In the genomic region with DNA sequence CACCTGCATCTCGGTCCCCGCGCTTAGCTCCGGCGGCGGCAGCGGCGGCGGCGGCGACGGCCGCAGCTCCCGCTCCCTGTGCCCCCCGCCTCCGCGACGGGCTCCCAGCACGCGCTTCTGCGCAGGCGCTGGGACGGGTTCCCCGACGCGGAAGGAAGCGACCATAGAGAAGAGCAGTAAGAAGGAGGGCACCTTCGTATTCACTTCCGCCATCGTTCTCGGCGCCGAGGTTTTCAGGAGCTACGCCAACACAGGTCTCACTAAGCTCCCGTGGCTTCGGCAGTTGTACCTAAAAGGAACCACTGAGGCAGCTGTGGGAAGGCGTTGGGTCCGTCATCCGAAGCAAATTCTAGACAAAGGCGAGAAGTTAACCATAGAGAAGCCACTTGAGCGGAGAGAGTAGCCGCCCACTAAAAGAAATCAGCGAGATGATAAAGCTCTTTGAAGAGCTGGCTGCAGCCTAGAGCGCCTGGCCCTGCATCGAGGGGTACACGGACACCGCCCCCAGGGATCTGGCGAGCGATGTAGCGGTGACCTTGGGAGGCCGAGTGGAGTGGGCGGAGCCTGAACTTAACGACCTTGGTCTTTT, we compare ENCODE assay signal across 7 mouse cellular contexts. TPM values are rescaled to one million over a fixed set of nuclear protein-coding genes. Genes with fewer than 3 reads are reported as not detected.
DNase-seq lines count a peak whose midpoint lies in the region; ATAC-seq lines count a peak whose summit lies in the region.

Gene Sh2b1 (minus strand): TSS at position 432 of the 589 bp plus-strand sequence.

- intact Hi-C loops in left cerebral cortex, postnatal 10 days (cut with DNase I), result no loop called here

- DNase-seq in adrenal gland, adult (ENCODE audit: inconsistent age in 2 of 2, low spot score in 1 of 2), result peak; percentile 93 to 97
- DNase-seq in embryo, embryonic 10 days (ENCODE audit: low spot score), result peak; percentile 97
- DNase-seq in gastrocnemius, postnatal 10 days, result peak; percentile 87
- peak; percentile 86 to 94 for DNase-seq in left cerebral cortex, postnatal 10 days (ENCODE audit: extremely low spot score in 1 of 2, low spot score in 2 of 2)
- DNase-seq in right cerebral cortex, postnatal 25 days, result peak; percentile 90

- ATAC-seq in inflammation-experienced regulatory T-cells, adult 6 months, result peak; percentile 65
- peak; percentile 78 for ATAC-seq in megakaryocyte-erythroid progenitor cell, adult 5-6 weeks (replicated peaks; ENCODE audit: low FRiP score, low TSS enrichment, poor library complexity, severe bottlenecking)

RNA-seq across cellular contexts. Expression of gene Sh2b1, which starts in this region (rescaled TPM):
- 10 to 100 TPM; 52.0 to 53.7 TPM for total RNA-seq in gastrocnemius, postnatal 10 days (2021)
- 10 to 100 TPM; 12.6 to 18.9 (median 13.3) TPM for polyA plus RNA-seq in inflammation-experienced regulatory T-cells, adult 6 months (2017; shearing (Covaris generic))
- 10 to 100 TPM; 68.3 to 68.6 TPM for total RNA-seq in left cerebral cortex, postnatal 10 days (2021)
- 24.8 and 49.2 TPM in 2 replicates for total RNA-seq in megakaryocyte-erythroid progenitor cell, adult 5-6 weeks (2014; fragmentation: Nextera tagmentation)
- 11.7 and 11.9 TPM in 2 replicates for total RNA-seq in megakaryocyte-erythroid progenitor cell, adult 5-6 weeks (2017)

Comparison
In these comparisons a context has a peak if more than half of its experiments do, and no peak if none do; other contexts are left out.
1. Peak in every context shown above with its lines: DNase-seq and ATAC-seq.